Mouse (Mus musculus) forelimb bud, embryonic 11.5 days (tissue): Measurements from ENCODE around the gene Phactr4.
A peak's percentile ranks its signal among the peaks of the same experiment; 100 is the strongest.
"Not testable (repeated sequence)": the region's sequence is repeated elsewhere in the genome, so short reads cannot be mapped to it uniquely, and the experiment has no call there.

ENCODE experiments used
- DNase-seq: peaks from one replicate; pipeline ENCODE4 v3.0.0-alpha.2; 2012; ENCODE audit warnings: low read depth, low spot score

Phactr4 gene

DNA sequence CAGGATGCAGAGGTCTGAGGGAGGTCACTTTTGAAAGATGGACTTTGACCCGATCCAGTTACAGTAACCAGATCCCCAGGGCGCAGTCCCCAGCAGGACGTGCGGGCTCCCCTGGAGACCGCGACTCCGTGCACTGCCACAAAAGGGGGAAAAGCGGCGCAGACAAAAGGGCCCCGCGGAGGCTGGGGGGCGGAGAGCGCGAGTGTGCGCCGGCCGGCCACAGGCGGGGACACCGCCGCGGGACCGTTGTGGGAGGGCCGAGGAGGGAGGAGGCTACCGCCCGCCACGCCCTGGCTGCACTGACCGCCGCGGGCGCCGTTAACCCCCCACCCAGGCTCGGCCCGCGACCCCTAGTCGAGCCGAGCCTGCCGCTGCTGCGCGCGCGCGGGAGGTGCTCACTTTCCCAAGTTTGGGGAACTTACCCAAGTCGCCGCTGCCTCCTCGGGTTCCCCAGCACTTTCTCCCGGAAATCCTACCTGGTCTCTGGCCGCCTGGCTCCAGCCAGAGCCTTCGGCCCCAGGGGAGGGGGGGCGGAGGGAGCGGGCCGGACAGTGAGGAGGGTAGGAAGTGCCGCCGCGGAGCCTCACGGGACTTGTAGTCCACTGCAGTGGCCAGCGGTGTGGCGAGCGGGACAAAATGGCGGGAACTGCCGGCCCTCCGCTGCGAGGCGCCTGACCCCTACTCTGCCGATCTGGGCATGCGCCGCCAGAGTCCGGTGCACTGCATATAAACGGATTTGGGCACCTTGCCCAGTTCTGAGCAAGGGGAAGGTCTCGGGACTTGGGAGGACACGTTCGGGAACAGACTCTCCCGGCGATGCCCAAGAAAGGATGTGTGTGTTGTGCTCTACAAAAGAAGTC lies at the start of gene Phactr4:
TSS of gene Phactr4 (minus strand) at position 567 of the 860 bp plus-strand sequence.
- peak; percentile 94 for DNase-seq

DNA sequence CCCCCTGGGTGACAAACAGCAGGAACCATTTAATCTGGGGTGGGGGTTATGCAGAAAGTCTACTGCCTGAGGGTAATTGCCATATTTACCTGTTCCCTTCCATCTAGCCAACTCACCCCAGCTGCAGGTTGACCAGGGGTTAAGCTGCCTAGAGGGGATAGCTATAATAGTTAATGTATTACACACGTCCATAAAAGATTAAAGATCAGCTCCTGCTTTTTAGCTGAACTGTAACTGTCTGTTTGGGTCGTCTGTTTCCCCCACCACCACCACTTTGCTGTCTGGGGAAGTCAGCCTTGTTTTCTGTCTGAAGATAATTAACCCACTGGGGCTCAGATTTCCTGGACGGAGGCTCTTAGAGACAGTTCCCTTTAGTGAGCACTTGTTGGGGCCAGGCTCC lies 47.6 kb upstream of the Phactr4 start:
- DNase-seq: no peak

DNA sequence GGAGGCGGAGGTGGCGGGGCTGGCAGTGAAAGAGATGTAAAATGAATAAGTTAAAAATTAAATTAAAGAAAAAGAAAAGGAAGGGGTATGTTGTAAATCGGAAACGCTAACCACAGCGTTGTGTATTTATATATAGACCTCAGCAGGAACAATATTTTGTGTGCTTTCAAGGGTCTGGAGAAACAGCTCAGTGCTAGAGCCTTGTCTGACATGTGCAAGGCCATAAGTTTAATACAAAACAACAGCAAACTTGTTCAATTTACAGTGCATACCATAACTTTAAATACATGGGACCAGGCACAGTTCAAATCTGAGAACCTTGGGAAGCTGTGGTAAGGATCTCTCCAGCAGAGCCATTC lies 41.9 kb upstream of the Phactr4 start:
- no peak for DNase-seq

- peak; percentile 94 for DNase-seq
These were observed 41.4 kb upstream of the Phactr4 start, which contains the start of gene Med18 for GRCm38 (mm10) chr4:132463430-132464254. Gene Med18 (minus strand): TSS chr4:132463921.

DNA sequence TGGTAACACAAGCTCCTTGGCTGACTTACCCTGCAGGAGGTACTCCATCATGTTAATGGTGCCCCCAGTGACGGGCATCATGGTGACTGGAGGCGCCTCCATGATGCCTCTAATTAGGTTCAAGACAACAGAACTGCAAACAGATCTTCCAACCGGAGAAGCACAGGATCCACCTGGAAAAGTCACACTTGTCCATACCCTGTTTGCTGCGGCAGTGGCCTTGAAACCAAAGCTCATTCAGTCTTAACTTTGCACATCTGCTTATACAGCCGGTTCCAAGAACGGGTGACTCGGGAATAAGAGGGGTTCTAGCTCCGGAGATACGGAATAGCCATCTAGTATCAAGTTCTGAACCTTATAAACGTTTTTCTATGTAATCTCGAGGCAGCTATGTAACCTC lies 40.5 kb upstream of the Phactr4 start:
- DNase-seq: no peak

DNA sequence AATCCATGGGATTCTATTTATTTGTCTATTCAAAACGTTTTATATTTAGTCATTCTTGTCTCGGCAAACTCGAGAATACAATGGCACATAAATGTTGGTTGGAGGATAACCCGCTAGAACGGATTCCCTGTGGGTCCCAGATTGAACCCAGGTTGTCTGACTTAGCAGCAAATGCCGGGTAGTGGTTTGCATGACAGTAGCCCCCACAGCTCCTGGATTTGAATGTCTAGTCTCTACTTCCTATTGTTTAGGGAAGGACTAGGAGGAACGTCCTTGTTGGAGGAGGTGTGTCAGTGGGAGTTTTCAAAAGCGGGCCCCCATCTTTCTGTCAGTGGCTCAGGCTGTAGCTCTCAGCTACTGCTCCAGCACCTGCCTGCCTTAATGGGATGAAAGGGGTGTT lies 37.9 kb upstream of the Phactr4 start:
- DNase-seq: no peak

GRCm38 (mm10) chr4:132455561-132455960 lies 33.3 kb upstream of the Phactr4 start:
- no peak for DNase-seq

GRCm38 (mm10) chr4:132455146-132455545 lies 32.9 kb upstream of the Phactr4 start:
- no peak for DNase-seq

GRCm38 (mm10) chr4:132454216-132454615 lies 31.9 kb upstream of the Phactr4 start:
- no peak for DNase-seq

GRCm38 (mm10) chr4:132449778-132450177 lies 27.5 kb upstream of the Phactr4 start:
- DNase-seq: no peak

GRCm38 (mm10) chr4:132446105-132446504 lies 23.8 kb upstream of the Phactr4 start:
- no peak for DNase-seq

- DNase-seq: no peak
These were observed 22.2 kb upstream of the Phactr4 start for GRCm38 (mm10) chr4:132444516-132444915.

GRCm38 (mm10) chr4:132437857-132438256 lies 15.6 kb upstream of the Phactr4 start:
- DNase-seq: no peak

- no peak for DNase-seq
These were observed 10.6 kb upstream of the Phactr4 start for GRCm38 (mm10) chr4:132432717-132433372.

DNA sequence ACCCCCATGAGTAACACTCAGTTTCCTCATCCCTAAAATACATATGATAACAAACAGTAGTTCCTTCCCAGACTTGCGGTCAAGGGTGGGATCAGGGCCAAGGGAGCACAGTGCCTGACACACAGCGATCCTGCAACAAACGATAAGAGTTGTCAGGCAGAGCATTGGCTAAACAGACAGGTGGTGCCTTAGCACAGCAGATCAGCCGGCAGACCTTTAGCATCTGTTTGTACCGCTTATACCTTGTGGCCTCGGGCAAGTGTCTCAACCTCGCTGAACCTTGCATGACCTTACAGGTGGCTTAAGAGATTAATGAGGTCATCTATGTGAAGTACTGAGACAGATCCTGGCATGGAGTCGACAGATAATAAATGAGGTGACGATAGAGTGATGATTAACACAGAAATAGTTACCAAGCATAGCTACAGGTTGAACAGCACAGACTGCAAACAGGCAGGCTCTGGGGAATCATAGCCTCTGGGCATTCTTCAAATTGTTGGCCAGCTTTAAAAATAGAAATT lies 5.8 kb upstream of the Phactr4 start:
- no peak for DNase-seq

GRCm38 (mm10) chr4:132427493-132427892 lies 5.2 kb upstream of the Phactr4 start:
- no peak for DNase-seq

- DNase-seq: no peak
These were observed 3.7 kb upstream of the Phactr4 start for GRCm38 (mm10) chr4:132426021-132426420.

DNA sequence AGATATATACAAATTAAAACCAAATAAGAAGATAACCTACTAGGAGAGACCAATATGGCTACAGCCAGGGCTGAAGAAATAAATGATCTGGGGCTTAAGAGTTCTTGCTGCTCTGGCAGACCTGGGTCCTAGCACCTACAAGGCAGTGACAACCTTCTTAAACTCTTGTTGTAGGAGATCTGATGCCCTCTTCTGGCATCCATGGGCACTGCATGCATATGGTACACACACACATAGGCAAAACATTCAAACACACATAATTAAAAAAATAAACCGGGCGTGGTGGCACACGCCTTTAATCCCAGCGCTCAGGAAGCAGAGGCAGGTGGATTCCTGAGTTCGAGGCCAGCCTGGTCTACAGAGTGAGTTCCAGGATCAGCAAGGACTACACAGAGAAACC lies 2.5 kb upstream of the Phactr4 start:
- DNase-seq: no peak

DNA sequence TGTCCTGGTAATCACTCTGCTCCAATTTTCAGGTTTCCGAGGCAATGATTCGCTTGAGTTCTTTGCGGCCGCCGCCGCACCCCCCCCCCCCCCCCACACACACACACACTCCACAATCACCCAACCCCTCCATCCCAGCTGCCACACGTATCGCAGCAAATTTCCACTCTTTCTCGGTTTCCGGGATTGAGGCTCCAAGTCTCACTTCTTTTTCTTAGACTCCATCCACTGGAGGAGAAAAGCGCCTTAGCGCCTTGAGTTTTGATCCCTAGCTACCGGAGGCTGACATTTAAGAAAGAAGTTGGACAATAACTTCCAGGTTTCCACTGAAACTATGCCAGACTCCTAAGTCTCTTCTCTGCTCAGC lies 750 bp downstream of the Phactr4 start:
- no peak for DNase-seq

GRCm38 (mm10) chr4:132420471-132420870 lies 1.8 kb downstream of the Phactr4 start:
- DNase-seq: no peak

GRCm38 (mm10) chr4:132415966-132416365 lies 6.3 kb downstream of the Phactr4 start:
- no peak for DNase-seq

DNA sequence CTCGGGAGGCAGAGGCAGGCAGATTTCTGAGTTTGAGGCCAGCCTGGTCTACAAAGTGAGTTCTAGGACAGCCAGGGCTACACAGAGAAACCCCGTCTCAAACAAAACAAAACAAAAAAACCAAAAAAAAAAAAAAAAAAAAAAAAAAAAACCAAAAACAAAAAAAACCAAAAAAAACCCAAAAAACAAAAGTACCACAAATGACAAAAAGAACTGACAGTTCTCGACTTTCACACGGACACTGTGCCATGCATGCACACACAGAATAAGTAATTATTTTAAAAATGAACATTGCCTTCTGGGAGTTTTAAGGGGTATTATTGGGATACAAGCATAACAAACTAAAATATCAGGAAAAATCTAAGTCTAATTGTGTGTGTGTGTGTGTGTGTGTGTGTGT lies 9.0 kb downstream of the Phactr4 start:
- DNase-seq: not testable (repeated sequence)
